Mouse (Mus musculus): ENCODE measurements around the gene 2210011C24Rik. TPM values are rescaled to one million over a fixed set of nuclear protein-coding genes. Genes with fewer than 3 reads are reported as not detected.
A peak's percentile ranks its signal among the peaks of the same experiment; 100 is the strongest.

Gene 2210011C24Rik
- polyA plus RNA-seq, 1 experiment from 2014 or later = not detected

- DNase-seq (ENCODE audit: low spot score) (no peak), ATAC-seq (ENCODE audit: low FRiP score) (no peak)
- Histone ChIP-seq H3K36me3 (ENCODE audit: control insufficient read depth, insufficient read depth, low read length) (0 out of 2 replicates have a peak, but pooled peaks cover 2% of the 10 kb centered on the region), H3K9me3 (ENCODE audit: control insufficient read depth, low read length) (no peaks in the 10 kb centered on the region), H3K4me3 (ENCODE audit: low read depth, low read length) (peak overlapping the region; percentile 92; the same call in 1 of the 2 replicates), H3K9ac (ENCODE audit: low read depth, low read length) (peak overlapping the region; percentile 72; the same call in 1 of the 2 replicates), H3K27me3 (ENCODE audit: control insufficient read depth, insufficient read depth, low read length) (no peaks in the 10 kb centered on the region), H3K4me1 (replicated peaks; ENCODE audit: control insufficient read depth, insufficient read depth, low read length) (peaks cover 4% of the 10 kb centered on the region; the same call in 1 of the 2 replicates), H3K27ac (ENCODE audit: low read depth, low read length) (peak overlapping the region; percentile 90; the same call in 1 of the 2 replicates), H3K4me2 (replicated peaks; ENCODE audit: low read depth, low read length) (peak overlapping the region; percentile 85)
- 69% methylated on average over 6 of the region's 6 CpGs for WGBS
Measured at GRCm38 (mm10) chr8:83971661-83972060, 40.3 kb downstream of the 2210011C24Rik start.

- Histone ChIP-seq H3K9ac (ENCODE audit: low read depth, low read length) (no peak overlapping the region), H3K27ac (ENCODE audit: low read depth, low read length) (no peak overlapping the region), H3K4me3 (ENCODE audit: low read depth, low read length) (no peak overlapping the region), H3K27me3 (ENCODE audit: control insufficient read depth, insufficient read depth, low read length) (no peaks in the 10 kb centered on the region), H3K36me3 (ENCODE audit: control insufficient read depth, insufficient read depth, low read length) (0 out of 2 replicates have a peak, but pooled peaks cover 2% of the 10 kb centered on the region), H3K9me3 (ENCODE audit: control insufficient read depth, low read length) (no peaks in the 10 kb centered on the region), H3K4me1 (replicated peaks; ENCODE audit: control insufficient read depth, insufficient read depth, low read length) (peaks cover 4% of the 10 kb centered on the region; the same call in 1 of the 2 replicates), H3K4me2 (replicated peaks; ENCODE audit: low read depth, low read length) (no peak overlapping the region)
- ATAC-seq (ENCODE audit: low FRiP score) (no peak), DNase-seq (ENCODE audit: low spot score) (no peak)
- 94% methylated on average over 4 of the region's 4 CpGs for WGBS
Measured at GRCm38 (mm10) chr8:83971121-83971520, 40.9 kb downstream of the 2210011C24Rik start.

- Histone ChIP-seq H3K9ac (ENCODE audit: low read depth, low read length) (no peak overlapping the region), H3K36me3 (ENCODE audit: control insufficient read depth, insufficient read depth, low read length) (0 out of 2 replicates have a peak, but pooled peaks cover 2% of the 10 kb centered on the region), H3K4me1 (replicated peaks; ENCODE audit: control insufficient read depth, insufficient read depth, low read length) (no peaks in the 10 kb centered on the region), H3K27me3 (ENCODE audit: control insufficient read depth, insufficient read depth, low read length) (no peaks in the 10 kb centered on the region), H3K27ac (ENCODE audit: low read depth, low read length) (no peak overlapping the region), H3K4me3 (ENCODE audit: low read depth, low read length) (no peak overlapping the region), H3K4me2 (replicated peaks; ENCODE audit: low read depth, low read length) (no peak overlapping the region), H3K9me3 (ENCODE audit: control insufficient read depth, low read length) (no peaks in the 10 kb centered on the region)
- DNase-seq (ENCODE audit: low spot score) (no peak), ATAC-seq (ENCODE audit: low FRiP score) (no peak)
- WGBS = 94% methylated on average over 7 of the region's 7 CpGs
Measured at GRCm38 (mm10) chr8:83967701-83968100, 44.3 kb downstream of the 2210011C24Rik start.

GRCm38 (mm10) chr8:83964015-83964765 lies 47.8 kb downstream of the 2210011C24Rik start:
- no peak overlapping the region for H3K9ac ChIP-seq (ENCODE audit: low read depth, low read length)
- DNase-seq (ENCODE audit: low spot score) (no peak), ATAC-seq (ENCODE audit: low FRiP score) (no peak)
- no peak overlapping the region for H3K27ac ChIP-seq (ENCODE audit: low read depth, low read length)
- H3K4me1 ChIP-seq (replicated peaks; ENCODE audit: control insufficient read depth, insufficient read depth, low read length) = no peaks in the 10 kb centered on the region
- no peaks in the 10 kb centered on the region for H3K9me3 ChIP-seq (ENCODE audit: control insufficient read depth, low read length)
- H3K27me3 ChIP-seq (ENCODE audit: control insufficient read depth, insufficient read depth, low read length) = no peaks in the 10 kb centered on the region
- 0 out of 2 replicates have a peak, but pooled peaks cover under 1% of the 10 kb centered on the region for H3K36me3 ChIP-seq (ENCODE audit: control insufficient read depth, insufficient read depth, low read length)
- H3K4me2 ChIP-seq (replicated peaks; ENCODE audit: low read depth, low read length) = no peak overlapping the region
- 94% methylated on average over 5 of the region's 5 CpGs for WGBS
- H3K4me3 ChIP-seq (ENCODE audit: low read depth, low read length) = no peak overlapping the region

MicroRNA genes within 50 kb of the gene (microRNA counts, 519-probe panel; counts per million panel counts)
- microRNA mmu-miR-1199 = not detected

Other genes with a start within 250 kb of the 2210011C24Rik start
- gene Adgrl1, start 112.1 kb downstream of the 2210011C24Rik start, polyA plus RNA-seq (2014; fragmentation: Nextera tagmentation; extraction: Ambion mirVana) = 19.9 and 23.7 TPM in 2 replicates
- 0.93 and 1.2 TPM in 2 replicates for gene Gm10644, start 57.0 kb downstream of the 2210011C24Rik start, polyA plus RNA-seq (2014; fragmentation: Nextera tagmentation; extraction: Ambion mirVana)
- gene Asf1b, start 56.7 kb downstream of the 2210011C24Rik start, polyA plus RNA-seq (2014; fragmentation: Nextera tagmentation; extraction: Ambion mirVana) = 79.5 and 80.6 TPM in 2 replicates
- 139 TPM in 2 replicates for gene Prkaca, start 39.2 kb downstream of the 2210011C24Rik start, polyA plus RNA-seq (2014; fragmentation: Nextera tagmentation; extraction: Ambion mirVana)
- 15.1 and 17.0 TPM in 2 replicates for gene Samd1, start 14.5 kb downstream of the 2210011C24Rik start, polyA plus RNA-seq (2014; fragmentation: Nextera tagmentation; extraction: Ambion mirVana)
- gene 1700067K01Rik, start 10.7 kb downstream of the 2210011C24Rik start, polyA plus RNA-seq (2014; fragmentation: Nextera tagmentation; extraction: Ambion mirVana) = 0.80 and 0.93 TPM in 2 replicates
- 3.3 and 3.5 TPM in 2 replicates for gene Palm3, start 9.3 kb upstream of the 2210011C24Rik start, polyA plus RNA-seq (2014; fragmentation: Nextera tagmentation; extraction: Ambion mirVana)
- gene Il27ra, start 30.4 kb upstream of the 2210011C24Rik start, polyA plus RNA-seq (2014; fragmentation: Nextera tagmentation; extraction: Ambion mirVana) = not detected in 2 replicates
- 0.48 TPM in 1 of 2 replicates, not detected in the other for gene Rln3, start 32.8 kb upstream of the 2210011C24Rik start, polyA plus RNA-seq (2014; fragmentation: Nextera tagmentation; extraction: Ambion mirVana)
- gene Gm10643, start 53.0 kb upstream of the 2210011C24Rik start, polyA plus RNA-seq (2014; fragmentation: Nextera tagmentation; extraction: Ambion mirVana) = 2.0 and 2.2 TPM in 2 replicates
- 5.5 and 8.8 TPM in 2 replicates for gene Rfx1, start 54.7 kb upstream of the 2210011C24Rik start, polyA plus RNA-seq (2014; fragmentation: Nextera tagmentation; extraction: Ambion mirVana)
- 12.5 and 12.8 TPM in 2 replicates for gene Dcaf15, start 92.6 kb upstream of the 2210011C24Rik start, polyA plus RNA-seq (2014; fragmentation: Nextera tagmentation; extraction: Ambion mirVana)
- 0.17 and 0.23 TPM in 2 replicates for gene Podnl1, start 113.8 kb upstream of the 2210011C24Rik start, polyA plus RNA-seq (2014; fragmentation: Nextera tagmentation; extraction: Ambion mirVana)
- 8.5 and 8.8 TPM in 2 replicates for gene Cc2d1a, start 135.8 kb upstream of the 2210011C24Rik start, polyA plus RNA-seq (2014; fragmentation: Nextera tagmentation; extraction: Ambion mirVana)
- 0.57 and 0.88 TPM in 2 replicates for gene 4930432K21Rik, start 135.9 kb upstream of the 2210011C24Rik start, polyA plus RNA-seq (2014; fragmentation: Nextera tagmentation; extraction: Ambion mirVana)
- gene Nanos3, start 173.0 kb upstream of the 2210011C24Rik start, polyA plus RNA-seq (2014; fragmentation: Nextera tagmentation; extraction: Ambion mirVana) = 4.5 and 5.6 TPM in 2 replicates
- gene Zswim4, start 224.9 kb upstream of the 2210011C24Rik start, polyA plus RNA-seq (2014; fragmentation: Nextera tagmentation; extraction: Ambion mirVana) = 22.5 and 26.1 TPM in 2 replicates
- 298 and 313 TPM in 2 replicates for gene D8Ertd738e, start 237.5 kb upstream of the 2210011C24Rik start, polyA plus RNA-seq (2014; fragmentation: Nextera tagmentation; extraction: Ambion mirVana)
- 49.8 and 51.2 TPM in 2 replicates for gene Mri1, start 245.2 kb upstream of the 2210011C24Rik start, polyA plus RNA-seq (2014; fragmentation: Nextera tagmentation; extraction: Ambion mirVana)